Mouse (Mus musculus): Measurements from ENCODE around the gene Cacnb2.

The Cacnb2 gene

GRCm38 (mm10) chr2:14774857-14775495 lies 172.1 kb downstream of the Cacnb2 start:
- in situ Hi-C loops (cut with MseI, MboI): no loop called here

GRCm38 (mm10) chr2:14787983-14788382 lies 185.1 kb downstream of the Cacnb2 start:
- in situ Hi-C loops (cut with MseI, MboI): no loop called here

GRCm38 (mm10) chr2:14801446-14802046 lies 198.7 kb downstream of the Cacnb2 start:
- in situ Hi-C loops (cut with MseI, MboI): no loop called here

GRCm38 (mm10) chr2:14807650-14808347 lies 204.9 kb downstream of the Cacnb2 start:
- in situ Hi-C loops (cut with MseI, MboI): no loop called here

- in situ Hi-C loops (cut with MseI, MboI): no loop called here
Measured at GRCm38 (mm10) chr2:14814977-14815376, 212.1 kb downstream of the Cacnb2 start.

- in situ Hi-C loops (cut with MseI, MboI): no loop called here
Measured at GRCm38 (mm10) chr2:14818651-14819050, 215.8 kb downstream of the Cacnb2 start.

GRCm38 (mm10) chr2:14820946-14821345 lies 218.1 kb downstream of the Cacnb2 start:
- in situ Hi-C loops (cut with MseI, MboI): no loop called here

GRCm38 (mm10) chr2:14823105-14823504 lies 220.2 kb downstream of the Cacnb2 start:
- in situ Hi-C loops (cut with MseI, MboI): no loop called here

GRCm38 (mm10) chr2:14823816-14824348 lies 221.0 kb downstream of the Cacnb2 start:
- in situ Hi-C loops (cut with MseI, MboI): no loop called here

- in situ Hi-C loops (cut with MseI, MboI): no loop called here
Measured at GRCm38 (mm10) chr2:14825146-14825545, 222.3 kb downstream of the Cacnb2 start.

GRCm38 (mm10) chr2:14829451-14829850 lies 226.6 kb downstream of the Cacnb2 start:
- in situ Hi-C loops (cut with MseI, MboI): no loop called here

- in situ Hi-C loops (cut with MseI, MboI): no loop called here
Measured at GRCm38 (mm10) chr2:14831308-14831707, 228.4 kb downstream of the Cacnb2 start.

GRCm38 (mm10) chr2:14834700-14835317 lies 231.9 kb downstream of the Cacnb2 start:
- in situ Hi-C loops (cut with MseI, MboI): no loop called here

GRCm38 (mm10) chr2:14841272-14841671 lies 238.4 kb downstream of the Cacnb2 start:
- in situ Hi-C loops (cut with MseI, MboI): no loop called here

GRCm38 (mm10) chr2:14846727-14847126 lies 243.8 kb downstream of the Cacnb2 start:
- in situ Hi-C loops (cut with MseI, MboI): no loop called here

- in situ Hi-C loops (cut with MseI, MboI): no loop called here
Measured at GRCm38 (mm10) chr2:14847188-14847587, 244.3 kb downstream of the Cacnb2 start.

- in situ Hi-C loops (cut with MseI, MboI): loop anchor here in 1 of 2 experiments (25.0 kb wide), 1 partner anchor 186 kb away; the partner anchor contains the start of gene Arl5b
Measured at GRCm38 (mm10) chr2:14850831-14851230, 247.9 kb downstream of the Cacnb2 start.

- in situ Hi-C loops (cut with MseI, MboI): loop anchor here in 1 of 2 experiments (25.0 kb wide), 1 partner anchor 186 kb away; the partner anchor contains the start of gene Arl5b
Measured at GRCm38 (mm10) chr2:14851383-14851782, 248.5 kb downstream of the Cacnb2 start.

- in situ Hi-C loops (cut with MseI, MboI): loop anchor here in 1 of 2 experiments (25.0 kb wide), 1 partner anchor 183 kb away; the partner anchor contains the start of gene Arl5b
Measured at GRCm38 (mm10) chr2:14854054-14854453, 251.2 kb downstream of the Cacnb2 start.

GRCm38 (mm10) chr2:14858301-14858700 lies 255.4 kb downstream of the Cacnb2 start:
- in situ Hi-C loops (cut with MseI, MboI): loop anchor here in 1 of 2 experiments (25.0 kb wide), 1 partner anchor 179 kb away; the partner anchor contains the start of gene Arl5b

- in situ Hi-C loops (cut with MseI, MboI): loop anchor here in 1 of 2 experiments (25.0 kb wide), 1 partner anchor 177 kb away; the partner anchor contains the start of gene Arl5b
Measured at GRCm38 (mm10) chr2:14860350-14860749, 257.5 kb downstream of the Cacnb2 start.
